Mouse (Mus musculus): ENCODE measurements around the gene Rtp1. TPM values are rescaled to one million over a fixed set of nuclear protein-coding genes. Genes with fewer than 3 reads are reported as not detected.

Gene Rtp1
- total RNA-seq (2023), result not detected in 4 replicates

DNA sequence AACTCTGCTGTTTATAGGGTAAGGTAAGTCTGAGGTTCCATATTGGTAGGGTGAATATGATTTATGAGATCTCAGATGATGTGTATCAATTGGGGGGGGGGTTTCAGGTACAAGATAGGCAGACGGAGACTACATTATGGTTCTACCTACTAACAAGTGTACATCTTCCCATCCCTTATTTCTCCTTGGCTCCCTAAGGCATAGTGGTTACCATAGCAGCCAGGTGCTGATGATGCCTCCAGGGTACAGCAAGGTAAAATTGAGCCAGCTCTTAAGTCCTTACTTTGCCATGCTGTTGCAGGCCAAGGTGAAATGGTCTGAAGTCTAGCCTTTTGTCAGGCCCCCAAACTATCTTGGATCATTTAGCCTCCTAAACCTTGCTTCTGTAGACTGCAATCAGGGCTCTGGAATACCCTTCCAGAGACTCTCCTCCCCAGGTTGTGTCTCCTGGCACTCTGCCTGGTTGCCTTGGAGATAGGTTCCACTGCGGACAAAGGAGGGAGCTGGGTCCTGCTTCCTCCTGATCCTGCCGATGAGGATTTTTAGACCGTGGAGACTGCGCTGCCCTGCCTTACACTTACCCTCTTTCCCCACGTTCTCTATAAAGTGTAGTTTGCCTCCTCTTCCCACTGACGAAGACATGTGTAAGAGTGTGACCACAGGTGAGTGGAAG, at the start of gene Rtp1:
TSS of gene Rtp1 (plus strand) at position 487 of the 673 bp plus-strand sequence.

Other genes with a start within 250 kb of the Rtp1 start
- 128 to 162 TPM (median 151 TPM) in 4 replicates for gene St6gal1, start 204.4 kb upstream of the Rtp1 start, total RNA-seq (2023)
- 12.0 to 17.4 TPM (median 15.9 TPM) in 4 replicates for gene Rtp4, start 91.2 kb downstream of the Rtp1 start, total RNA-seq (2023)
- not detected in 4 replicates for gene Masp1, start 91.7 kb downstream of the Rtp1 start, total RNA-seq (2023)